Mouse (Mus musculus) embryonic facial prominence, embryonic 13.5 days (tissue): ENCODE results near the gene C1qtnf2. TPM values are rescaled to one million over a fixed set of nuclear protein-coding genes. Genes with fewer than 3 reads are reported as not detected.

Experiments
- ATAC-seq: fragments of 200-750 bp; cut with Nextera tagmentation; 2 replicates; pipeline ENCODE4 v1.8.0; 2017; ENCODE audit warnings: low read depth; ENCODE audit not compliant: insufficient number of reproducible peaks, insufficient read depth, low FRiP score, low TSS enrichment
- H3K27ac ChIP-seq: fragments of 300-500 bp; sonication (generic); 2 replicates; pipeline ENCODE4 v1.5.1; 2015; ENCODE audit warnings: moderate library complexity, mild to moderate bottlenecking, inconsistent platforms
- H3K27me3 ChIP-seq: fragments of 300-500 bp; sonication (generic); 2 replicates; pipeline ENCODE4 v1.6.1; 2015; ENCODE audit warnings: mild to moderate bottlenecking, inconsistent platforms
- H3K36me3 ChIP-seq: fragments of 300-500 bp; sonication (generic); 2 replicates; pipeline ENCODE4 v1.6.1; 2015; ENCODE audit warnings: mild to moderate bottlenecking, inconsistent platforms
- H3K4me1 ChIP-seq: fragments of 300-500 bp; sonication (generic); 2 replicates; pipeline ENCODE4 v1.6.1; 2015; ENCODE audit warnings: inconsistent platforms
- H3K4me2 ChIP-seq: fragments of 300-500 bp; sonication (generic); 2 replicates; pipeline ENCODE4 v1.6.1; 2015; ENCODE audit warnings: moderate library complexity, mild to moderate bottlenecking, inconsistent platforms
- H3K4me3 ChIP-seq: fragments of 300-500 bp; sonication (generic); 2 replicates; pipeline ENCODE4 v1.5.1; 2015; ENCODE audit warnings: mild to moderate bottlenecking, inconsistent platforms
- H3K9ac ChIP-seq: fragments of 300-500 bp; sonication (generic); 2 replicates; pipeline ENCODE4 v1.6.1; 2015; ENCODE audit warnings: mild to moderate bottlenecking, inconsistent platforms
- H3K9me3 ChIP-seq: fragments of 300-500 bp; sonication (generic); 2 replicates; pipeline ENCODE4 v1.6.1; 2016; ENCODE audit warnings: inconsistent platforms
- WGBS: fragments of 180-500 bp; shearing (Covaris S2); methylation state at CpG from one replicate; pipeline ENCODE4 v1.1.7; 2015; ENCODE audit warnings: mixed read lengths; 5-methylcytosine and 5-hydroxymethylcytosine counted together
- polyA plus RNA-seq: library from polyadenylated mRNA; unstranded; fragments of >200 nt; fragmentation: Nextera tagmentation; extraction: Ambion mirVana; gene quantifications from 2 replicates; pipeline ENCODE4 v1.2.1, GENCODE M21; 2015

C1qtnf2 gene
- polyA plus RNA-seq, result 15.9 and 17.0 TPM in 2 replicates

DNA sequence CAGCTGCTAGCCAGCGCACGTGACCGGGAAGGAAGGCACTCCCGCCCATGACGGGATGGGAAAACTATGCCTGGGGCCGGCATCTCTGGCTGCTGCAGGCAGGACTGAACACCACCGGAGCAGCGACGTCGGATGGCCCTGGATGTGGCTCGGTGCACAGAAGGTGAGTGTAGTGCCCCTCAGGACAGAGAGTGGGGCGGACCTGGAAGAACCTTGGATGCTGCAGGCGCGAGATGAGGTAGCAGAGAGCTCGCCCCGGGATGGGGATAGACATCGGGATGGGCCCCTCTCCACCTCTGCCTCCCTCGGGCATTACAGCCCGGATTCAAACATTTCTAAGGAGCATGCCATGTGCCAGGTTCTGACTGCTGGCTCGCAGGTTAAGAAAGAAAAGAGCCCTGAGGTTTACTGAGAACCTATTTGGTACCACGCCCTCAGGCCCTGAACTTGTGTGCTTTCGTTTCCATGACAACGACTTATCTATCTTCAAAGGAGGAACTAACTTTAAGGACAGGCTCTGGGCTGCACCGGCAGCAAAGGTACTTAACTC, at the start of gene C1qtnf2:
C1qtnf2 (plus strand) TSS at position 52 of the 550 bp plus-strand sequence.
- Histone ChIP-seq H3K9ac (peak within 1 kb of the TSS; percentile 62), H3K4me1 (peaks cover 24% of the 10 kb centered on the region), H3K4me3 (peak within 1 kb of the TSS; percentile 38), H3K4me2 (peak within 1 kb of the TSS; percentile 65), H3K27me3 (no peaks in the 10 kb centered on the region; the same call in none of the 2 replicates), H3K36me3 (no peaks in the 10 kb centered on the region), H3K27ac (no peak within 1 kb of the TSS), H3K9me3 (no peaks in the 10 kb centered on the region)
- WGBS, result 4% methylated on average over 24 of the region's 24 CpGs
- ATAC-seq, result 0 out of 2 replicates have a peak, but pooled peaks have one; percentile 56

DNA sequence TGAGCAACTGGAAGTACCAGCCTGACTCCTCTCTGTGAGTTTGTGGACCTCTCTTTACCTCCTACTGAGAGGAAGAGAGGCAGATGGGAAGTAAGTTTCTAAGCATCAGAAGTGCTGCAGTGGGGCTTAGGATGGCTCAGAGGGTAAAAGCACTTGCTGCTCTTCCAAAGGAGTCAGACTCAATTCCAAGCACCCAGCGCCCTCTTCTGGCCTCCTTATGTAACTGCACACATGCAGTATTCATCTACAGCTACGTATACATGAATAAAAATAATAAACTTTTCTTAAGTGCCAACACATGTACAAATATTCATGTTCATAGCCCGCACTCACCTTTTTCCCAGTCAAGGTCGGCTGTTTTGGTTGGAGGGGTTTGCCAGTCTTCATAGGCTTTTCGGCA, 49.7 kb upstream of the C1qtnf2 start:
- H3K27ac ChIP-seq, result no peak overlapping the region
- peaks cover 30% of the 10 kb centered on the region for H3K36me3 ChIP-seq
- no peak overlapping the region for H3K4me2 ChIP-seq
- H3K4me3 ChIP-seq, result no peak overlapping the region
- H3K4me1 ChIP-seq, result 0 out of 2 replicates have a peak, but pooled peaks cover 3% of the 10 kb centered on the region
- no peak overlapping the region for H3K9ac ChIP-seq
- 77% methylated on average over 5 of the region's 5 CpGs for WGBS
- H3K27me3 ChIP-seq, result no peaks in the 10 kb centered on the region
- H3K9me3 ChIP-seq, result no peaks in the 10 kb centered on the region
- ATAC-seq, result no peak

DNA sequence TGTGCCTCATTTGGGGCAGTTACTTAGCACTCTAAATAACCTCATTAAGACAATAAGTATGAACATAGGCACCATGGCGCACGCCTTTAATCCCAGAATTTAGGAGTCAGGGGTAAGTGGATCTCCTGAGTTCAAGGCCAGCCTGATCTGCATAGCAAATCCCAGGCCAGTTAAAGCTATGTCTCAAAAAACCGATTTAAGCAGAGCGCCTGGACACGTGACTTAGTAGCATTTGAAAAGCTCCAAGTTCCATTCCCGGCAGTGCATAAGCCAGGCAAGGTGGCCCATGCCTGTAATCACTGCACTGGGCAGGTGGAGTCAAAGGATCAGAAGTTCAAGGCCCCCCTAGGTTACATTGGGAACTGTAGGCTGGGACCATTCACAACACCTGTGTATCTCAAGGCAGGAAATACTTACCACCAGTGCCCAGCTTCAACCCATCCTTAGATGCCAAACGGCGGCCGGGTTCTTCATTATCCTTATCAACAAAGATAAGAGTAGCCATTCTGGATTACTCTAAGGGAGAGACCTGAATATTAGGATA, 48.8 kb upstream of the C1qtnf2 start:
- peak overlapping the region; percentile 59 for H3K4me2 ChIP-seq

DNA sequence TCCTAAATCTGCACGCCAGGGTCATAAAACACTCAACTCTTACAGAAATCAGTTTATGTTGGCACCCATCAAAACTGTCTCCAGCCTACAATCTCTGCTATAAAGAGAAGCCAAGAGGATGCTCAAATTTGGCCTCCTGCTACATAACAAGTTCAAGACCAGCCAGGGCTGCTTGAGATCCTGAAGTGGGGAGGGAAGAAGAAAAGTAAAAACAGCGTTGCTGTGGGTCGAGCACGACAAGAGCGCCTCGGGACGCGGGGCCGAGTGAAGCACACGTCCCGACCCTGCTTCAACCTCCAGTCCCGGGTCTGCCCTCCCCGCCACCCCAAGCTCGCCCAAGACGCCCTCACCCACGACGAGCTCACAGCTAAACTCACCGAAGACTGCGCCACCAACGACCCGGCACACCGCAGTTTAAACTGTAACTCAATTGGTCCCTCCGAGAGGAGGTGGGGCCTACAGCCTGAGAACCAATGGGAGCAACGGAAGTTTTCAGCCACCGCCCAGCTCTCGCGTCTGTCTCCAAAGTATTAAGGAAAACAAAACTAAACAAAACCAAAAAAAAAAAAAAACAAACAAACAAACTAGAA, 48.2 kb upstream of the C1qtnf2 start, which contains the start of gene Pttg1:
Pttg1 (minus strand) TSS at position 428 of the 590 bp plus-strand sequence.
- Histone ChIP-seq H3K4me1 (0 out of 2 replicates have a peak, but pooled peaks cover 3% of the 10 kb centered on the region), H3K27ac (peak within 1 kb of the TSS; percentile 64), H3K27me3 (no peaks in the 10 kb centered on the region), H3K36me3 (peaks cover 21% of the 10 kb centered on the region; the same call in 1 of the 2 replicates), H3K4me3 (peak within 1 kb of the TSS; percentile 61), H3K9ac (peak within 1 kb of the TSS; percentile 80), H3K9me3 (no peaks in the 10 kb centered on the region), H3K4me2 (peak within 1 kb of the TSS; percentile 59)
- WGBS, result 3% methylated on average over 27 of the region's 27 CpGs
- peak; percentile 87 for ATAC-seq

More for the DNA sequence above, 48.8 kb upstream of the C1qtnf2 start:
- H3K9ac ChIP-seq, result peak overlapping the region; percentile 80; the same call in 1 of the 2 replicates
- 90% methylated on average over 9 of the region's 9 CpGs for WGBS
- 0 out of 2 replicates have a peak, but pooled peaks cover 3% of the 10 kb centered on the region for H3K4me1 ChIP-seq
- no peaks in the 10 kb centered on the region for H3K27me3 ChIP-seq
- no peaks in the 10 kb centered on the region for H3K9me3 ChIP-seq
- no peak overlapping the region for H3K27ac ChIP-seq
- ATAC-seq, result no peak
- H3K4me3 ChIP-seq, result peak overlapping the region; percentile 61
- peaks cover 26% of the 10 kb centered on the region for H3K36me3 ChIP-seq

GRCm38 (mm10) chr11:43426414-43426884, 47.6 kb upstream of the C1qtnf2 start:
- Histone ChIP-seq H3K4me2 (peak overlapping the region; percentile 59), H3K27ac (peak overlapping the region; percentile 64), H3K4me3 (peak overlapping the region; percentile 61), H3K9ac (peak overlapping the region; percentile 80), H3K27me3 (no peaks in the 10 kb centered on the region), H3K36me3 (peaks cover 17% of the 10 kb centered on the region; the same call in 1 of the 2 replicates), H3K4me1 (0 out of 2 replicates have a peak, but pooled peaks cover 3% of the 10 kb centered on the region), H3K9me3 (no peaks in the 10 kb centered on the region)
- WGBS, result 17% methylated on average over 7 of the region's 7 CpGs
- ATAC-seq, result no peak

DNA sequence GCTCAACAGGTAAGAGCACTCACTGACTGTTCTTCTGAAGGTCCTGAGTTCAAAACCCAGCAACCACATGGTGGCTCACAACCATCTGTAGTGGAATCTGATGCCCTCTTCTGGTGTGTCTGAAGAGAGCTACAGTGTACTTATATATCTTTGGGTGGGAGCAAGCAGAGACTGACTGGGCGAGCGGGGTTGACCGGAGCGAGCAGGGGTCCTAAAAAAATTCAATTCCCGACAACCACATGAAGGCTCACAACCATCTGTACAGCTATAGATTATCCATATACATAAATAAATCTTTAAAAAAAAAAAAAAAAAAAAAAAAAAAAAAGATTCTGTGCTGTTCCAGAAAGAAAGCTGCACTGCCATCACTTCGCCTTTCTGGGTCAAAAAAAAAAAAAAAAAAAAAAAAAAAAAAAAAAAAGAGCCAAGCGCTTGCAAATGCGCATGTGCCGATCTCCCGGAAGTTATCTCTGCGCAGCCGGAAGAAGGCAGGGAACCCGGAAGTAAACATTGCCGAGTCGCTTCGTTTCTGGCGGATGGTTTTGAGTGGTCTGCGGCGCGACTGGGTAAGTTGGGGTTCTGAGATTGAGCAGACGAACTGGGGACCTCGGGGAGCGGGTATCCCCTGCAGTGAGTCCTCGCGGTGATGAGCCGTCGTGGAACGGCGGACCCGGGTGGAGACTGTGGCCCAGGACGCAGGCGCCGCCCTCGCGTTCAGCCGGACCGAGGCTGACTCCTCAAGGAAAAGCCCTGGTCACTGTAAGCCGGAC, 40.6 kb upstream of the C1qtnf2 start, which contains the start of gene Slu7:
Slu7 (plus strand) TSS at position 491 of the 770 bp plus-strand sequence.
- Histone ChIP-seq H3K9ac (peak within 1 kb of the TSS; percentile 85), H3K4me2 (peak within 1 kb of the TSS; percentile 78), H3K4me3 (peak within 1 kb of the TSS; percentile 93), H3K27ac (no peak within 1 kb of the TSS), H3K9me3 (no peaks in the 10 kb centered on the region), H3K4me1 (peaks cover 8% of the 10 kb centered on the region), H3K27me3 (no peaks in the 10 kb centered on the region), H3K36me3 (peaks cover 13% of the 10 kb centered on the region)
- peak; percentile 52; the same call in 1 of the 2 replicates for ATAC-seq
- WGBS, result 9% methylated on average over 38 of the region's 38 CpGs

DNA sequence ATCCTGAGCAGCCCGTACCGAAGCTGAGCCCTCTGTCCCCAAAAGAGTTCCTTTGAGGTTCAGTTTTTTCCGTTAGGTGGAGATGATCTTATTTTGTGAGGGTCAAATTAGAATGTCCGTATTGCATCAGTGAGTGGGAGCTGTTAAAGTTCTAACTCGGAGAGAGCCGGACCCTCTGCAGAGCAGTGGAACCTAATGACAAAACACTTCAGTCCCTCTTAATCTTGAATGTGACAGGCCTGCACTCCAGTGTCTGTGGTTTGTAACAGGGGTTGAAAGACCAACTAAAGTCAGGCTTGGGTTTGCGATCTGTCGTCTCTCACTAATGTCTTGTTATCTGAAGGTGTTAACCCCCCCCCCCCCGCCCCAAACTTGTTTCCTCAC, 40.1 kb upstream of the C1qtnf2 start:
- Histone ChIP-seq H3K4me1 (peaks cover 8% of the 10 kb centered on the region), H3K27me3 (no peaks in the 10 kb centered on the region), H3K9ac (peak overlapping the region; percentile 85), H3K9me3 (no peaks in the 10 kb centered on the region), H3K27ac (no peak overlapping the region), H3K36me3 (peaks cover 19% of the 10 kb centered on the region), H3K4me3 (peak overlapping the region; percentile 93), H3K4me2 (peak overlapping the region; percentile 78)
- no peak for ATAC-seq
- WGBS, result 5% methylated on average over 9 of the region's 9 CpGs

- Histone ChIP-seq H3K9ac (no peak overlapping the region), H3K4me3 (no peak overlapping the region), H3K27ac (no peak overlapping the region), H3K36me3 (peaks cover 88% of the 10 kb centered on the region), H3K4me2 (no peak overlapping the region), H3K27me3 (no peaks in the 10 kb centered on the region), H3K4me1 (no peaks in the 10 kb centered on the region), H3K9me3 (no peaks in the 10 kb centered on the region)
- 88% methylated on average over 10 of the region's 10 CpGs for WGBS
- no peak for ATAC-seq
Observed at GRCm38 (mm10) chr11:43441121-43441520, 33.0 kb upstream of the C1qtnf2 start.

DNA sequence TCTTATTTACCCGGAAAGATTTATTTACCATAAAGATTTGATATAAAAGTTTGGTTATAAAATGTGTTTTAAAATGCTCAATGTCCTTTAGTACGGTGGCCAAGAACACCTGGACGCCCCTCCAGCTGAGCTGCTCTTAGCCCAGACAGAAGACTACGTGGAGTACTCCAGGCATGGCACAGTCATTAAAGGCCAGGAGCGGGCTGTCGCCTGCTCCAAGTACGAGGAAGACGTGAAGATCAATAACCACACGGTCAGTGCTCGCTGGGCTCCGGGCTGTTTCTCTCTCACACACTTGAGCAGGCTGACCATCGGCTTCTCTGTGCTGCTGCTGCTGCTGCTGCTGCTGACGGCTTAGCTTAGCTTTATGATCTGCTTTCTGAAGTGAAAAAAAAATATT, 30.9 kb upstream of the C1qtnf2 start:
- Histone ChIP-seq H3K4me2 (no peak overlapping the region), H3K27me3 (no peaks in the 10 kb centered on the region), H3K4me3 (no peak overlapping the region), H3K9me3 (no peaks in the 10 kb centered on the region), H3K9ac (no peak overlapping the region), H3K27ac (no peak overlapping the region), H3K36me3 (peaks cover 96% of the 10 kb centered on the region), H3K4me1 (no peaks in the 10 kb centered on the region)
- 95% methylated on average over 13 of the region's 13 CpGs for WGBS
- no peak for ATAC-seq

DNA sequence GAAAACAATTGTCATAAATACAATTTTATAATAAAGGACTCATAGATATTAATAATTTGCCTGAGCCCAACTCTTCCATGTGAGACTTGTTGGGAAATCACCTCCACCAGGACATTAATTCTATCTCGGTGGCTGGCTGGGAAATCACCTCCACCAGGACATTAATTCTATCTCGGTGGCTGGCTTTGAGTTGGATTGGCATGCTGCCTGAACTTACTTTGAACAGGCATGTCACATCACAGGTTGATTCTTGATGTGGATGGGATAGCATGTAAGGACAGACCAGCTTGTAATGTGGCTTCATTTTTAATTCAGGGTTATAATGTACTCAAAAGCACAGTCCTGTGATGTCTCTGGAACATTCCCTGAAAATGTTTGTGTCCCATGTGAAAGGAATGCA, 24.2 kb upstream of the C1qtnf2 start:
- Histone ChIP-seq H3K4me1 (no peaks in the 10 kb centered on the region), H3K4me2 (no peak overlapping the region), H3K27ac (no peak overlapping the region), H3K9me3 (no peaks in the 10 kb centered on the region), H3K9ac (no peak overlapping the region), H3K27me3 (no peaks in the 10 kb centered on the region), H3K4me3 (no peak overlapping the region), H3K36me3 (peaks cover 30% of the 10 kb centered on the region)
- 84% methylated on average over 2 of the region's 2 CpGs for WGBS
- ATAC-seq, result no peak

- Histone ChIP-seq H3K27me3 (no peaks in the 10 kb centered on the region), H3K9ac (no peak overlapping the region), H3K4me3 (no peak overlapping the region), H3K4me2 (no peak overlapping the region), H3K9me3 (no peaks in the 10 kb centered on the region), H3K4me1 (no peaks in the 10 kb centered on the region), H3K36me3 (peaks cover 16% of the 10 kb centered on the region), H3K27ac (no peak overlapping the region)
- 67% methylated on average over 4 of the region's 4 CpGs for WGBS
- ATAC-seq, result no peak
Observed at GRCm38 (mm10) chr11:43451322-43451721, 22.8 kb upstream of the C1qtnf2 start.
